Mouse (Mus musculus) layer of hippocampus, adult 9-10 months (tissue): Measurements from ENCODE around the gene Tmcc2.

Experiments used
- DNase-seq: peaks from one replicate; pipeline ENCODE4 v3.0.0; 2022; ENCODE audit warnings: low spot score

Gene Tmcc2

GRCm38 (mm10) chr1:132389886-132390585 is 1.0 kb downstream of the Tmcc2 start:
- no peak for DNase-seq

- no peak for DNase-seq
Measured at GRCm38 (mm10) chr1:132388813-132389803, 2.0 kb downstream of the Tmcc2 start.

- no peak for DNase-seq
Measured at GRCm38 (mm10) chr1:132387943-132388342, 3.1 kb downstream of the Tmcc2 start.

- DNase-seq, result no peak
Measured at GRCm38 (mm10) chr1:132386266-132386665, 4.8 kb downstream of the Tmcc2 start.

GRCm38 (mm10) chr1:132385711-132386110 is 5.4 kb downstream of the Tmcc2 start:
- DNase-seq, result no peak

DNA sequence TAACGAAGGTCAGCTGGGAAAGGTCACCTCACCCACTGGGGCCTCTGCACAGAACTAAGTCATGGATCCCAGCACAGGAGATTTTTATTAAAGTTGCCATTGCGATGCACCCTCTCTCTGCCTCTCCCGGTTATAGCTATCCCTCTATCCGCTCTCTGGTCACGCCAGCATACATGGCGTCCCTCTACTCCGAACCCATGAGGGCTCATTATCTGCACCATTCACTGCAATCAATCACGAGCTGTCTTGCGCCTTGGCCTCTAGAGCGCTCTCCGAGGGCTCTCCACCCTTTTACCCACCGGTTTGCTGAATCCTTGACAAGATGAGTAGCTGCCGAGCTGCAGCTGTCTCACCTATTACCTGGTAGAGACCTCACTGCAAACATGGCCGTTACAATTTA is 5.8 kb downstream of the Tmcc2 start:
- no peak for DNase-seq

DNA sequence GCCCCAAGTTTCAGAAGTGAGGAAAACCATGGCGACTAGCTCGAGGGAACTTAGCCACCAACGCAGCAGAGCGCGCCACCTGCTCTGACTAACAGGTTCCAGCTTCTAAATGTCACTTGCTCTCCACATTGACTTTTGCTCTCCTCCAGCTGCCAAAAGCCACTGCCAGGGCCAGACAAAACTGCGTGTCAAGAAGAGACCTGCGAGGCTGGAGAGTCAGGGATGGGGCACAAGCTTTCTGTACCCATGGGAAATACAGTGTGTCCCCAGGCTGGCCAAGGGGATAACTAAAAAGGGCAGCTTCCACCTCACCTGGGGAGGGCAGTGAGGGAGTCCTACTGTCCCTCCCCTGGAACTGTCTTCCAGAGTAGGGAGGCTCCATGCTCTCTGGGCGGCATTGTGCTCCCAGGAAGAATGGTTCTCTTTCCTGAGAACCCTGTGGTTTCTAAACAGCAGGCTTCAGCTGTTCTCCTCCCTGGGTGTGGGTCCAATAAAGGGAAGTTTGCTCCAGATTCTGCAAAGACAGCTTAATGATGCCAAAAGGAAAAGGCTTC is 7.0 kb downstream of the Tmcc2 start:
- DNase-seq, result no peak

DNA sequence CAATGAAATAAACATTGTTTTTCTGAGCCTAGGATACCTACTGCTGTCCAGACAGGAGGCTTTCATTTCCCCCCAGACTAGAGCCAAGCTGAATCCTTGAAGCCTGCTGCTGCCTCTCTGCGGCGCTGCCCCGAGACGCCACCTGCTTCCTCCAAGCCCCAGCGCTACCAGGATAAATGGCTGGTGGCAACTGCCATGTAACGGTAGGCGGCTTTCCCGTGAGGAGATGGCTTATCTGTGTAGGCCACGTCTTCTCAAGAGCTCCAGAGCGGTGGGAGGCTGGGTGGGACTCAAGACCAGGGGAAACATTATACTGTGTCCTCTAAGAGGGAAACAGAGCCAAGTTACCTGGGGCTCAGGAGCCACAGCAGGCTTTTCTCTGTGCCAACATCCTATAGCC is 9.2 kb downstream of the Tmcc2 start:
- DNase-seq, result no peak

DNA sequence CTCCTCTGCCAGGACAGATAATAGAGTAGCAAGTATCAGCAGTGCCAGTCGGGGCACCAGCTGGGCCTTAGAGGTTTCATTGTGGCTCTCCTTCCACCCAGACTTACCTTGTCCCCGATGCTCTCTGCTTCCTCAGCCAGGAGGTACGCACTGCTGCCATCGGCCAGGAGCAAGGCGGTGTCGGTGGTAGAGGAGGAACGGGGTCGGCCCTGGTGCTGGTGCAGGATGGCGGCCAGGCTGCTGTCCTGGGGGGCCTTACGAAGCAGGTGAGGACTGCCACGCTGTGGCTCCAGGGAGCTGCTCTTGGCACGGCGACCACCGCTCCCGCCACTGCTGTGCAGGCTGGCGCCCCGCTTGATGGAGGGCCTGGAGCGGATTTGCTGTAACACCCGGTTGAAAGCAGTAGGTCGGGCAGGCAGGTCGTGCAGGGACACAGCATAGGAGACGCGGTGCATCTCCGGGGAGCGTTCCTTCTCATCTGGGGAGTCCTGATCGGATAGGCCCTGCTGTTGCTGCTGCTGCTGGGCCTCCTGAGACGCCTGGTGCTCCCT is 10.5 kb downstream of the Tmcc2 start:
- DNase-seq, result no peak

- DNase-seq, result no peak
Measured at GRCm38 (mm10) chr1:132377811-132378210, 13.3 kb downstream of the Tmcc2 start.

DNA sequence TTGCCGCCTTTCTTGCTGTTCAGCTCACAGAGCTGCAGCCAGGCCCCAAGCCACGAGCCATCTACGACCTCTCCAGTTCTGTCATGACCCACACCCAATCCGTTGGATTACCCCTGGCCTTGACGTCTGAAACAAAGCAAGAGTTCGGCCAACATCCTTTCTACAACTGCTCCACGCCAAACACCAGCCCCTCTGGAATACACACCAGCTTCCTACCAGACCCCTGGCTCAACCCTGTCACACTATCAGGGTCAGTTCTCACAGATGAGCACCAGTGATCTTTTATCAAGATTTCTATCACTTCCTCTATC is 14.1 kb downstream of the Tmcc2 start:
- DNase-seq, result no peak

- no peak for DNase-seq
Measured at GRCm38 (mm10) chr1:132376211-132377054, 14.6 kb downstream of the Tmcc2 start.

DNA sequence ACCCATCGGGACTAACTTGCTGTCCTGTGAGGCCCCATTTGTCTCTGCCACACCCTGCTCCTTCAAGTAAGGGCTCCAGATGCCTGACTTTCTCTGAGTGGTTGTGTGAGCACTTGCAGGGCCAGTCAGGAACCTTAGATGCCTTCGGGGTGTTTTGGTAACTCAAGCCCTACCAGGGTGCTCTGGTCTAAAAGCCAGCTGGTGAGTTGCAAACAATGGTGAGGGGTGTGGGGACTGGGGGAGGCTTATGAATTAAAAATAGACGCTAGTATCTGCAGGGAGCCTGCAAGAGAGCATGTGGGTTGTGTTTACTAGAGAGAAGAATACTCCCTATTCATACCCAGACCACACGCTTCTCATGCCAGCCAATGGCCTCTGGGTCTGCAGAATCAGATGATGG is 15.8 kb downstream of the Tmcc2 start:
- DNase-seq, result no peak

GRCm38 (mm10) chr1:132374873-132375244 is 16.2 kb downstream of the Tmcc2 start:
- no peak for DNase-seq

- no peak for DNase-seq
Measured at GRCm38 (mm10) chr1:132374140-132374872, 16.8 kb downstream of the Tmcc2 start.

DNA sequence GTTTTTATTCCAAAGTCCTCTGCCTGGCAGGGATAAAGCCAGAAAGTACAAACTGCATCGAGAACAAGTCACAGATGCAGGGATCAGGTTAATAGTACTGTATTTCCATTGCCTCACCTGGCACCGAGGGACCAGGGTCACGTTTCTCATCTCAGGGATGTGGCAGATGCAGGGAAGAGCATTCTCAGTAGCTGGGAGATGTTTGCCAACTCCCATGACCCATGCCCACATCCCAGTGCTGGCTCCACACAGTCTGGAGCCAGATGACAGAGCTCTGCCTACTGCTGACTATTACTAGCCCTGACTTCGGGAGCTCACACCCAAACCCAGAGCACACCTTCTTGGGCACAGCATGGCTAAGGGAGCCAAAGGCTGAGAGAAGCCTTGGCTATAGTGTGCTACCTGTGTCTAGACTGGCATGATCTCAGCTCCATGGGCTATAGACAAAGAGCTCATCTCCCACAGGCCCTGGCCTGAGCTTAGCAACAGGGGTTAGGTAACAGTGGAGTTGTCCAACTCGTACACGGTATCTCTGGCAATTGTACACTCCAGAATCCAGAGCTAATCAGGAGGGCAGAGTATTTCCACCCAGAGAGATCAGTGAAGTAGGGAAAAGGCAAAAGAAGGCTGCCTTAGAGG is 18.1 kb downstream of the Tmcc2 start:
- DNase-seq, result no peak

DNA sequence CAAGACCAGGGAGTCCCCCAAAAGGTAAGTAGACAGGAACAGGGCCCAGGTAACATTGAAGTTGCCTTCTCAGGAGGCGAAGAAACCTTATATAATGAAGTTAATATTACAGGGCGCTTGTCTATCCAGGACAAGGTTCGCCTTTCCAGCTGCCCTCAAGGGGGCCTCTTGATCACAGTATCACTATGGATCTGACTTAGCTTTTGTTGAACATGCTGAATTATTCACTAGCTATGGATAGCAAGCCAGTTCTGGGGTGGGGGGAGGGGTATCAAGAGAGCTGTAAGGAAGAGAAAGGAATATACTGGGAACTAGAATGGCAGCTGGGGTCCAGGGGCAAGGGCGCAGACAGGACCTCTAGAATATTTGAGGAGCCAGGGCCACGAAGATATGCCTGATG is 18.7 kb downstream of the Tmcc2 start:
- DNase-seq, result no peak

DNA sequence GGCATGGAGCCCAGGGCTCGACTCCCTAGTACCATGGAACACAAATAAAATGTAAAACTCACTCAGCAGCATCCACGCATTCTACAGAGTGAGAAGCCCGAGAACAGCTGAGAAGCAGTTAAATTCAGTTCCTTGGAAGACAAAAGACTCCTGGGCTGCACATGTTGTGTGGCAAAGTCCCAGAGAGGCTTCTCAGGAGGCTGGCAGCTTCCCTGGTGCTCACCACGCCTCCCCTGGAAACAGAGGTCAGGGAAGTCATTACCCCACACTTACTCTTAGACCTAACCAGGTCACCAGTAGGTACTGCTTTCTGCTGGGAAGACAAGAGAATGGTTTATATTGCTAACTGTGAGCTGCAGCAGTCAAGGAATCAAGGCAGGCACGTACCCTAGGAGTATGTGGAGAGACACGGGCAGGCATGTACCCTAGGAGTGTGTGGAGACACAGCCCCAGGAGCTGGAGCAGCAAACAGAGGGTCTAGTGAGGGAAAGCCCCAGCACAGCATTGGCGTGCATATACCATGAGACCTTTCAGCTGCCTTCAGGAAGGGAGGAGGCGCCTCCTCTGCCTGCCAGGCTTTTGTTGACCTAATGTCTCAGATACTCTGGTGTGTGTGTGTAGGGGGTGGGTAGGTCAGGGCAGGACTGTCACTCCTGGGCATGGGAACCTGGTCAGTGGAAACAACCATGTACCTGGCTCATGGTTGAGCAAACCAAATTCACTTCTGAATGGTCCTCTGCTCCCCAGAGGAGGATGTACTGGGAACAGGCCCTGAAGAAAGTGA is 19.6 kb downstream of the Tmcc2 start:
- DNase-seq, result no peak

- no peak for DNase-seq
Measured at GRCm38 (mm10) chr1:132370681-132371173, 20.4 kb downstream of the Tmcc2 start.
